Mouse (Mus musculus) kidney, postnatal 25 days (tissue): Measurements from ENCODE around the gene Sall1.

Source experiments
- DNase-seq, 2 experiments: peaks; one replicate each; pipeline ENCODE4 v3.0.0; 2021; ENCODE audit warnings: mixed read lengths in 2 of 2

Sall1 gene

DNA sequence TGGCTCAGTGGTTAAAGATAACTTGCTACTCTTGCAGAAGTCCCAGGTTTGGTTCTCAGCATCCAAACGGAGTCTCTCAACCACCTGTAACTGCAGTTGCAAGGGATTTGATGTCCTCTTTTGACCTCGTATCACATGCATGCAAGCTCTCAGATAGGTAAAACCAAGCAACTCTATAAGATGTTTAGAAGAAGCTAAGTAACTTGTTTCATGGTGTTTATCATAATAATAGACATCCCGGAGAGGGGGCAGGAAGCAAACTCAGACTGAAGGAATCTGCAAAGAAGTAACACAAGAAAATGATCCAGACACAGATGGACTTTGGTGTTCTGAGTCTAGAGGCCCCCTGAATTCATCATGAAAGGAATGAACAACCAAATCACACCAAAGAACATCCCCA, 55.0 kb downstream of the Sall1 start:
- no peak for DNase-seq

DNA sequence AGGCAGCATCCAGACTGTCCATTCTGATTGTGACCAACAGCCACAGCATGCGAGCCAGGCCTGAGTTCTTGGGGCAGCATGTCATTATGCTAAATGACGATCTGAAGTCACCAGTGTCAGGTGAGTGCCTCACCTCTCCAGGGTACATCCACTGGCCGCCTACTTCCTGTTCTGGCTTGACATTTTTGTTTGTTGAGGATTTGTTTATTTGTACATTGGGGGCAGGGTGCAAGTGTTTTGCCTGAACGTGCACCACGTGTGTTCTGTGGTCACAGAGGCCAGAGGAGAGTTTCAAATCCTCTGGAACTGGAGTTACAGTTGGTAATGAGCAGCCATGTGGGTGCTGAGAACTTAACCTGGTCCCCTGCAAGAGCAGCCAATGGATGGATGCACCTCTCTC, 60.5 kb downstream of the Sall1 start:
- DNase-seq: no peak
